Mouse (Mus musculus): ENCODE measurements around the gene Zfp444. TPM values are rescaled to one million over a fixed set of nuclear protein-coding genes. Genes with fewer than 3 reads are reported as not detected.
"Not testable (repeated sequence)": the region's sequence is repeated elsewhere in the genome, so short reads cannot be mapped to it uniquely, and the experiment has no call there.

Zfp444 gene
- polyA plus RNA-seq, 1 experiment: 21.3 TPM

DNA sequence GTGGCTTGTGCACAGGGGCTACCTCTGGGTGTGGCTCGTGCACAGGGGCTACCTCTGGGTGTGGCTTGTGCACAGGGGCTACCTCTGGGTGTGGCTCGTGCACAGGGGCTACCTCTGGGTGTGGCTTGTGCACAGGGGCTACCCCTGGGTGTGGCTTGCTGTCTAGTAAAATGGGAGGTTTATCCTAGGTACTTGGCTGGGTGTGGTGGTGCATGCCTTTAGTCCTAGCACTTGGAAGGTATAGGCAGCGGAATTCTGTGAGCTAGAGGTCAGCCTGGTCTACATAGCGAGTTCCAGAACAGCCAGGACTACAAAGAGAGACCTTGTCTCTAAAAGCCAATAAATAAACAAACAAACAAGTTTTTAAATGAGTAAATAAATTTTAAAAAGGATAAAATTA lies 42.7 kb downstream of the Zfp444 start:
- DNase-seq (ENCODE audit: low spot score): not testable (repeated sequence)

DNA sequence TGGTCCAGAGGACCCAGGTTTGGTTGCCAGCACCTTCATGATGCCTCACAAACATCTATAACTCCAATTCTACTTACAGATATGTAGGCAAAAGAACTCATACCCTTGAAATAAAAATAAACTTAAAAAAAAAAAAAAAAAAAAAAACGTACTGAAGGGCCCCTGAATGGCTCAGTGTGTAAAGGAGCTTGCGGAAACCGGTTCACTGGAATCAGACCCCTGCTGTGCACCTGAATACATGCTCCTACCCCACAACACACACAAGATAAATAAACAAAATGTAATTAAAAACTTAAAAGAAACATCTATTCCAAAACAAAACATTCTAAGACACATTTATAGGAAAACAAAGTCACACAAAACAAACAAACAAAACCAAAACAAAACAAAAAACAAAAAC lies 48.1 kb downstream of the Zfp444 start:
- no peak for DNase-seq (ENCODE audit: low spot score)

DNA sequence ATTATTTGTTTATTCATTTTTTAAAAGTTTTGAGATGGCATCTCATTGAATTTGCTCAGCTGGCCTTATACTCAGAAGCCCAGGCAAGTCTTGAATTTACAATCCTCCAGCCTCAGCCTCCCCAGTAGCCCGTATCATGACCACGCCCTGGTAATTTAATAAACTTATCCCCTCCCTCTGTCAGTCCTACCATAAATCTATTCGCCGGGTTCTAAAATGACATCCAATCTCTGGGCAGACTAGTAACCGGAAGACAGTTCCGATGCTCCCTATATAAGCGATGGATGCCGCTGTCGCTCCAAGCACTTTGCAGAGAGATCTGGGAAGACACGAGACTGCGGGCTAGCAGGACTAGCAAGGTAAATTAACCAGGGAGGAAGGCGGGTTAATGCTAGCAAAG lies 50.0 kb downstream of the Zfp444 start, which contains the start of gene Zscan5b:
Gene Zscan5b, plus strand, starts transcription at position 301 of the 400 bp plus-strand sequence.
- no peak for DNase-seq (ENCODE audit: low spot score)

DNA sequence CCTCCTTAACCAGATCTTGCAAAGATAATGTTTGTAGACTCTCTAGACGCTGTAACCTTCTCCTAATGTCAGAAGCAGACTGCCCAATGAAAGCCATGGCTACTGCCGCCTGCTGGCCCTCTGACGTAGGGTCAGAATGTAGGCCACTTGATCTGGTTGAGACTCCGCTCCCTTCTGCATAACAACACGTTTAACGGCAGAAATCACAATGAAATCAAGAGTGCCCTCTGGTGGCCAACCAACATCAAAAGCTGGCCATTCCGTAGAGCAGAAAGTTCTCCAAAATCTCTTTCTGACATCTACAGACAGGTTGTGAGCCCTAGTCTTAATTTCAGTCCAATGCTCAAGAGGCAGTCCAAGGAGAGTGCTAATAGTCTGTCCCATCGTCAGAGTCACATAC lies 56.5 kb downstream of the Zfp444 start:
- DNase-seq (ENCODE audit: low spot score): not testable (repeated sequence)

DNA sequence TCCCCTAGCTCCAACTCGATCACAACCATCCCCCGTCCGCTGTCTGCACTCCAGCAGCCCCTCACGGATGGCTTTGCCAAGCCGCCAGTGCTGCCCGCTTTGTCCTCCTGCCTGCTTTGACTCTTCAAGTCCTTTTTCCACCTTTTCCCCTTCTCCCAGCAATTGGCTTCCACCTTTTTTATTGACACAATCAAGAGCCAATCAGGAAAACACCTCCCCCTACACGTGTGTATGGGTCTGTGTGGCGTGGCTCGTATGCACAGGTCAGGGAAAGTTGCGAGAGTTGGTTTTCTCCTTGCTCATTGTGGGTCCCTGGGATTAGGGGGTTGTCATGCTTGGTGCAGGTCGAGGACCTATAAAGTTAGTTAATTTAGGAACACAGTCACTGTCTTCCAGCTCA lies 67.8 kb downstream of the Zfp444 start:
- DNase-seq (ENCODE audit: low spot score): no peak

DNA sequence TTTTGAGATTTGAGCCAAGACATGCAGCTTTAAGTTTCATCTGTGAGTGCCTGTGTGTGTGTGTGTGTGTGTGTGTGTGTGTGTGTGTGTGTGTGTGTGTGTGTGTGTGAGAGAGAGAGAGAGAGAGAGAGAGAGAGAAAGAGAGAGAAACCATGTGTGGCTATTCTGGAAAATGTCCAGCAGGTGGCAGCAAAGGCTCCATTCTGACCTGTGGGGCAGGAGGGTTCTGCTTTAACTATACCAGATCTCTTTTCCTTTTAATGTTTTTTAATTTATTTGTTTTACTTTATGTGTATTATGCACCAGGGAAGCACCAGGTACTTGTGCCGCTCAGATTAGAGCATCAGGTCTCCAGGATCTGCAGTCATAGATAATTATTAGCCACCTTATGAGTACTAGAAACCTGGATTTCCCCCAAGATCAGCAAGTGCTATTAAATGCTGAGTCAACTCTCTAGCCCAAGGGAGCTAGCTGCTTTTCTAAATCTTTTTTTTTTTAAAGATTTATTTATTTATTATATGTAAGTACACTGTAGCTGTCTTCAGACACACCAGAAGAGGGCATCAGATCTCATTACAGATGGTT lies 68.9 kb downstream of the Zfp444 start:
- not testable (repeated sequence) for DNase-seq (ENCODE audit: low spot score)

Other genes with a start within 250 kb of the Zfp444 start
- gene Vmn1r65, start 161.2 kb upstream of the Zfp444 start, polyA plus RNA-seq (2012; rRNA removed): not detected in 2 replicates
- not detected in 2 replicates for gene Nlrp4c, start 127.1 kb upstream of the Zfp444 start, polyA plus RNA-seq (2012; rRNA removed)
- 33.4 and 38.5 TPM in 2 replicates for gene Zfp787, start 16.2 kb upstream of the Zfp444 start, polyA plus RNA-seq (2012; rRNA removed)
- gene Galp, start 24.9 kb downstream of the Zfp444 start, polyA plus RNA-seq (2012; rRNA removed): not detected in 2 replicates
- not detected in 2 replicates for gene Zscan5b, start 50.1 kb downstream of the Zfp444 start, polyA plus RNA-seq (2012; rRNA removed)
- not detected in 2 replicates for gene Epp13, start 80.5 kb downstream of the Zfp444 start, polyA plus RNA-seq (2012; rRNA removed)
- 8.9 and 9.4 TPM in 2 replicates for gene Zfp667, start 114.4 kb downstream of the Zfp444 start, polyA plus RNA-seq (2012; rRNA removed)
- gene Zfp583, start 159.1 kb downstream of the Zfp444 start, polyA plus RNA-seq (2012; rRNA removed): 2.8 TPM in 2 replicates
- 0.63 and 0.83 TPM in 2 replicates for gene Gm3854, start 171.5 kb downstream of the Zfp444 start, polyA plus RNA-seq (2012; rRNA removed)
- gene Zfp78, start 191.1 kb downstream of the Zfp444 start, polyA plus RNA-seq (2012; rRNA removed): 2.6 and 3.5 TPM in 2 replicates
- gene Zfp28, start 211.1 kb downstream of the Zfp444 start, polyA plus RNA-seq (2012; rRNA removed): 8.2 and 10.0 TPM in 2 replicates
- 0.24 and 0.30 TPM in 2 replicates for gene Smim17, start 226.5 kb downstream of the Zfp444 start, polyA plus RNA-seq (2012; rRNA removed)
- gene Gm20715, start 238.1 kb downstream of the Zfp444 start, polyA plus RNA-seq (2012; rRNA removed): 0.03 TPM in 1 of 2 replicates, not detected in the other

Data from urinary bladder, adult 2 months (tissue).